Mouse (Mus musculus): ENCODE measurements around the gene Hunk. TPM values are rescaled to one million over a fixed set of nuclear protein-coding genes. Genes with fewer than 3 reads are reported as not detected.

The Hunk gene
- total and polyA plus RNA-seq, 2 experiments from 2014 or later = 5.2 to 20.6 TPM

GRCm38 (mm10) chr16:90400906-90401666 is 15.3 kb downstream of the Hunk start:
- TF ChIP-seq CTCF (IDR thresholded peaks at IDR 0.05; ENCODE audit: low read depth) = no peak
- ATAC-seq = no peak; the same call in 1 of the 2 replicates
- whole genome bisulfite sequencing = 15% methylated on average over 12 of the region's 12 CpGs
- no peaks in the 10 kb centered on the region for H3K27me3 ChIP-seq (ENCODE audit: insufficient read depth, low read length)
- no peak overlapping the region for H3K9ac ChIP-seq
- peak overlapping the region; percentile 50; the same call in 1 of the 2 replicates for H3K27ac ChIP-seq (ENCODE audit: low read depth, low read length)
- H3K4me3 ChIP-seq (ENCODE audit: low read depth, low read length) = no peak overlapping the region
- no peaks in the 10 kb centered on the region for H3K9me3 ChIP-seq (ENCODE audit: low read length)
- peaks cover 4% of the 10 kb centered on the region; the same call in 1 of the 2 replicates for H3K4me1 ChIP-seq (ENCODE audit: insufficient read depth)
- no peak overlapping the region for H3K4me2 ChIP-seq (ENCODE audit: low read depth)
- DNase-seq = no peak
- no peaks in the 10 kb centered on the region for H3K36me3 ChIP-seq (ENCODE audit: insufficient read depth)

GRCm38 (mm10) chr16:90402292-90402691 is 16.5 kb downstream of the Hunk start:
- Histone ChIP-seq H3K4me1 (ENCODE audit: insufficient read depth) (peaks cover 4% of the 10 kb centered on the region; the same call in 1 of the 2 replicates), H3K4me3 (ENCODE audit: low read depth, low read length) (no peak overlapping the region), H3K9me3 (ENCODE audit: low read length) (no peaks in the 10 kb centered on the region), H3K4me2 (ENCODE audit: low read depth) (no peak overlapping the region), H3K27me3 (ENCODE audit: insufficient read depth, low read length) (no peaks in the 10 kb centered on the region), H3K9ac (no peak overlapping the region), H3K36me3 (ENCODE audit: insufficient read depth) (no peaks in the 10 kb centered on the region), H3K27ac (ENCODE audit: low read depth, low read length) (no peak overlapping the region)
- ATAC-seq (no peak), DNase-seq (no peak)
- no peak for TF ChIP-seq CTCF (IDR thresholded peaks at IDR 0.05; ENCODE audit: low read depth)
- WGBS = 84% methylated on average over 7 of the region's 7 CpGs

- ATAC-seq = peak; percentile 77
- no peak overlapping the region for H3K4me3 ChIP-seq (ENCODE audit: low read depth, low read length)
- DNase-seq = peak; percentile 67
- H3K9ac ChIP-seq = no peak overlapping the region
- 43% methylated on average over 3 of the region's 3 CpGs for WGBS
- no peak overlapping the region for H3K4me2 ChIP-seq (ENCODE audit: low read depth)
- H3K36me3 ChIP-seq (ENCODE audit: insufficient read depth) = no peaks in the 10 kb centered on the region
- TF ChIP-seq CTCF (IDR thresholded peaks at IDR 0.05; ENCODE audit: low read depth) = no peak
- H3K27me3 ChIP-seq (ENCODE audit: insufficient read depth, low read length) = no peaks in the 10 kb centered on the region
- H3K27ac ChIP-seq (ENCODE audit: low read depth, low read length) = no peak overlapping the region
- no peaks in the 10 kb centered on the region for H3K9me3 ChIP-seq (ENCODE audit: low read length)
- peaks cover 27% of the 10 kb centered on the region for H3K4me1 ChIP-seq (ENCODE audit: insufficient read depth)
Observed at GRCm38 (mm10) chr16:90405195-90405594, 19.4 kb downstream of the Hunk start.

GRCm38 (mm10) chr16:90405599-90405998 is 19.8 kb downstream of the Hunk start:
- no peak for TF ChIP-seq CTCF (IDR thresholded peaks at IDR 0.05; ENCODE audit: low read depth)
- no peak for DNase-seq
- ATAC-seq = 0 out of 2 replicates have a peak, but pooled peaks have one; percentile 19
- H3K4me1 ChIP-seq (ENCODE audit: insufficient read depth) = peaks cover 27% of the 10 kb centered on the region
- H3K9ac ChIP-seq = no peak overlapping the region
- 56% methylated on average over 6 of the region's 6 CpGs for WGBS
- H3K4me3 ChIP-seq (ENCODE audit: low read depth, low read length) = no peak overlapping the region
- no peaks in the 10 kb centered on the region for H3K27me3 ChIP-seq (ENCODE audit: insufficient read depth, low read length)
- no peak overlapping the region for H3K4me2 ChIP-seq (ENCODE audit: low read depth)
- no peaks in the 10 kb centered on the region for H3K9me3 ChIP-seq (ENCODE audit: low read length)
- H3K36me3 ChIP-seq (ENCODE audit: insufficient read depth) = no peaks in the 10 kb centered on the region
- peak overlapping the region; percentile 29; the same call in 1 of the 2 replicates for H3K27ac ChIP-seq (ENCODE audit: low read depth, low read length)

GRCm38 (mm10) chr16:90407541-90408289 is 21.9 kb downstream of the Hunk start:
- no peak for TF ChIP-seq CTCF (IDR thresholded peaks at IDR 0.05; ENCODE audit: low read depth)
- H3K27me3 ChIP-seq (ENCODE audit: insufficient read depth, low read length) = no peaks in the 10 kb centered on the region
- 28% methylated on average over 12 of the region's 12 CpGs for WGBS
- DNase-seq (no peak), ATAC-seq (peak; percentile 58)
- no peak overlapping the region for H3K4me2 ChIP-seq (ENCODE audit: low read depth)
- H3K9ac ChIP-seq = peak overlapping the region; percentile 18; the same call in 1 of the 2 replicates
- peaks cover 27% of the 10 kb centered on the region for H3K4me1 ChIP-seq (ENCODE audit: insufficient read depth)
- no peak overlapping the region for H3K4me3 ChIP-seq (ENCODE audit: low read depth, low read length)
- H3K27ac ChIP-seq (ENCODE audit: low read depth, low read length) = peak overlapping the region; percentile 45; the same call in 1 of the 2 replicates
- no peaks in the 10 kb centered on the region for H3K9me3 ChIP-seq (ENCODE audit: low read length)
- no peaks in the 10 kb centered on the region for H3K36me3 ChIP-seq (ENCODE audit: insufficient read depth)

GRCm38 (mm10) chr16:90412096-90413082 is 26.6 kb downstream of the Hunk start:
- WGBS = 89% methylated on average over 8 of the region's 8 CpGs
- no peak for TF ChIP-seq CTCF (IDR thresholded peaks at IDR 0.05; ENCODE audit: low read depth)
- Histone ChIP-seq H3K4me1 (ENCODE audit: insufficient read depth) (peaks cover 23% of the 10 kb centered on the region), H3K27ac (ENCODE audit: low read depth, low read length) (no peak overlapping the region), H3K9ac (no peak overlapping the region), H3K4me3 (ENCODE audit: low read depth, low read length) (no peak overlapping the region), H3K4me2 (ENCODE audit: low read depth) (no peak overlapping the region), H3K9me3 (ENCODE audit: low read length) (no peaks in the 10 kb centered on the region), H3K27me3 (ENCODE audit: insufficient read depth, low read length) (no peaks in the 10 kb centered on the region), H3K36me3 (ENCODE audit: insufficient read depth) (peaks cover 4% of the 10 kb centered on the region)
- no peak for ATAC-seq
- no peak for DNase-seq
